Mouse (Mus musculus) liver, embryonic 15.5 days (tissue): Measurements from ENCODE around the gene Wnt9b. TPM values are rescaled to one million over a fixed set of nuclear protein-coding genes. Genes with fewer than 3 reads are reported as not detected.

ENCODE experiments used
- polyA plus RNA-seq: library from polyadenylated mRNA; unstranded; fragments of >200 nt; fragmentation: Nextera tagmentation; extraction: Ambion mirVana; gene quantifications from 2 replicates; pipeline ENCODE4 v1.2.1, GENCODE M21; 2015

Wnt9b gene
- polyA plus RNA-seq, 1 experiment from 2014 or later = 0.05 TPM

Other genes with a start within 250 kb of the Wnt9b start
- gene Lrrc37a, start 245.2 kb downstream of the Wnt9b start, polyA plus RNA-seq = not detected in 2 replicates
- gene Gm884, start 128.7 kb downstream of the Wnt9b start, polyA plus RNA-seq = not detected in 2 replicates
- gene Lyzl6, start 110.9 kb downstream of the Wnt9b start, polyA plus RNA-seq = not detected in 2 replicates
- gene Rprml, start 100.3 kb downstream of the Wnt9b start, polyA plus RNA-seq = not detected in 2 replicates
- 37.2 and 38.6 TPM in 2 replicates for gene Gosr2, start 51.9 kb downstream of the Wnt9b start, polyA plus RNA-seq
- not detected in 2 replicates for gene Wnt3, start 24.3 kb upstream of the Wnt9b start, polyA plus RNA-seq
- 22.5 and 24.2 TPM in 2 replicates for gene Nsf, start 204.2 kb upstream of the Wnt9b start, polyA plus RNA-seq
- 17.1 and 17.9 TPM in 2 replicates for gene Arf2, start 216.9 kb upstream of the Wnt9b start, polyA plus RNA-seq